Mouse (Mus musculus) neural tube, embryonic 14.5 days (tissue): ENCODE data around the gene Lrmda. TPM values are rescaled to one million over a fixed set of nuclear protein-coding genes. Genes with fewer than 3 reads are reported as not detected.
A peak's percentile ranks its signal among the peaks of the same experiment; 100 is the strongest.

Experiments
- ATAC-seq: fragments of 200-750 bp; cut with Nextera tagmentation; 2 replicates; pipeline ENCODE4 v1.8.0; 2017; ENCODE audit warnings: low read depth, mild to moderate bottlenecking, moderate TSS enrichment, moderate library complexity
- H3K27ac ChIP-seq: fragments of 300-500 bp; sonication (generic); 2 replicates; pipeline ENCODE4 v1.5.1; 2014; ENCODE audit warnings: low read depth, mild to moderate bottlenecking, control low read depth, low read length, moderate library complexity, mixed read lengths
- H3K27me3 ChIP-seq: fragments of 300-500 bp; sonication (generic); 2 replicates; pipeline ENCODE4 v1.6.1; 2014; ENCODE audit warnings: low read length; ENCODE audit not compliant: control insufficient read depth, insufficient read depth
- H3K36me3 ChIP-seq: fragments of 300-500 bp; sonication (generic); 2 replicates; pipeline ENCODE4 v1.6.1; 2014; ENCODE audit warnings: low read length, mixed read lengths; ENCODE audit not compliant: control insufficient read depth, insufficient read depth
- H3K4me1 ChIP-seq: fragments of 300-500 bp; sonication (generic); 2 replicates; pipeline ENCODE4 v1.6.1; 2014; ENCODE audit warnings: low read length; ENCODE audit not compliant: control insufficient read depth, insufficient read depth
- H3K4me2 ChIP-seq: fragments of 300-500 bp; sonication (generic); 2 replicates; pipeline ENCODE4 v1.6.1; 2014; ENCODE audit warnings: mild to moderate bottlenecking, low read depth, low read length, control low read depth
- H3K4me3 ChIP-seq: fragments of 300-500 bp; sonication (generic); 2 replicates; pipeline ENCODE4 v1.5.1; 2014; ENCODE audit warnings: low read depth, low read length, control low read depth, mixed read lengths
- H3K9ac ChIP-seq: fragments of 300-500 bp; sonication (generic); replicated peaks from 2 replicates; pipeline ENCODE4 v1.6.1; 2014; ENCODE audit warnings: low read depth, mild to moderate bottlenecking, control low read depth, low read length, mixed read lengths
- H3K9me3 ChIP-seq: fragments of 300-500 bp; sonication (generic); 2 replicates; pipeline ENCODE4 v1.6.1; 2016; ENCODE audit warnings: low read length; ENCODE audit not compliant: control insufficient read depth
- WGBS: fragments of 180-500 bp; shearing (Covaris S2); extraction: QIAGEN DNeasy Blood & Tissue Kit; methylation state at CpG from one replicate; pipeline ENCODE4 v1.1.7; 2014; 5-methylcytosine and 5-hydroxymethylcytosine counted together
- polyA plus RNA-seq: library from polyadenylated mRNA; unstranded; fragments of >200 nt; fragmentation: Nextera tagmentation; extraction: Ambion mirVana; gene quantifications from 2 replicates; pipeline ENCODE4 v1.2.1, GENCODE M21; 2014

The Lrmda gene
- polyA plus RNA-seq, 1 experiment from 2014 or later = 0.35 TPM

- Histone ChIP-seq H3K4me2 (no peak overlapping the region), H3K27ac (no peak overlapping the region), H3K9me3 (no peaks in the 10 kb centered on the region; the same call in 1 of the 2 replicates), H3K9ac (no peak overlapping the region), H3K4me1 (peaks cover 24% of the 10 kb centered on the region), H3K27me3 (no peaks in the 10 kb centered on the region), H3K36me3 (no peaks in the 10 kb centered on the region), H3K4me3 (no peak overlapping the region)
- 29% methylated on average over 8 of the region's 8 CpGs for WGBS
- peak; percentile 54; the same call in 1 of the 2 replicates for ATAC-seq
Measured at GRCm38 (mm10) chr14:22093124-22093523, 73.6 kb downstream of the Lrmda start.

- Histone ChIP-seq H3K27ac (no peak overlapping the region), H3K4me2 (no peak overlapping the region), H3K4me1 (no peaks in the 10 kb centered on the region), H3K9ac (no peak overlapping the region), H3K27me3 (no peaks in the 10 kb centered on the region), H3K9me3 (no peaks in the 10 kb centered on the region), H3K36me3 (no peaks in the 10 kb centered on the region), H3K4me3 (no peak overlapping the region)
- ATAC-seq = no peak
- 94% methylated on average over 14 of the region's 14 CpGs for WGBS
Measured at GRCm38 (mm10) chr14:22101961-22102805, 82.7 kb downstream of the Lrmda start.

- Histone ChIP-seq H3K9ac (no peak overlapping the region), H3K4me2 (no peak overlapping the region), H3K27me3 (no peaks in the 10 kb centered on the region), H3K4me1 (no peaks in the 10 kb centered on the region), H3K36me3 (no peaks in the 10 kb centered on the region), H3K4me3 (no peak overlapping the region), H3K9me3 (no peaks in the 10 kb centered on the region), H3K27ac (no peak overlapping the region)
- ATAC-seq = no peak
- WGBS = 34% methylated on average over 4 of the region's 4 CpGs
Measured at GRCm38 (mm10) chr14:22105855-22106254, 86.3 kb downstream of the Lrmda start.

- no peak overlapping the region for H3K4me2 ChIP-seq
- H3K4me1 ChIP-seq = no peaks in the 10 kb centered on the region
- no peak overlapping the region for H3K4me3 ChIP-seq
- no peak for ATAC-seq
- no peaks in the 10 kb centered on the region for H3K9me3 ChIP-seq
- no peak overlapping the region for H3K27ac ChIP-seq
- H3K9ac ChIP-seq = no peak overlapping the region
- no peaks in the 10 kb centered on the region for H3K27me3 ChIP-seq
- H3K36me3 ChIP-seq = no peaks in the 10 kb centered on the region
- 81% methylated on average over 3 of the region's 3 CpGs for WGBS
Measured at GRCm38 (mm10) chr14:22106777-22107176, 87.3 kb downstream of the Lrmda start.

- Histone ChIP-seq H3K27me3 (no peaks in the 10 kb centered on the region), H3K4me3 (no peak overlapping the region), H3K9me3 (no peaks in the 10 kb centered on the region), H3K27ac (no peak overlapping the region), H3K36me3 (no peaks in the 10 kb centered on the region), H3K4me1 (no peaks in the 10 kb centered on the region), H3K4me2 (no peak overlapping the region), H3K9ac (no peak overlapping the region)
- WGBS = 85% methylated on average over 4 of the region's 4 CpGs
- no peak for ATAC-seq
Measured at GRCm38 (mm10) chr14:22109423-22109822, 89.9 kb downstream of the Lrmda start.

- WGBS = 23% methylated on average over 8 of the region's 8 CpGs
Measured at GRCm38 (mm10) chr14:22113463-22114361, 94.2 kb downstream of the Lrmda start.

GRCm38 (mm10) chr14:22114651-22115351 lies 95.3 kb downstream of the Lrmda start:
- Histone ChIP-seq H3K4me3 (no peak overlapping the region), H3K36me3 (no peaks in the 10 kb centered on the region), H3K4me2 (no peak overlapping the region), H3K9me3 (no peaks in the 10 kb centered on the region), H3K27ac (no peak overlapping the region), H3K27me3 (no peaks in the 10 kb centered on the region), H3K4me1 (peaks cover 4% of the 10 kb centered on the region; the same call in 1 of the 2 replicates), H3K9ac (no peak overlapping the region)
- no peak for ATAC-seq
- WGBS = 16% methylated on average over 18 of the region's 18 CpGs

More at GRCm38 (mm10) chr14:22113463-22114361, 94.2 kb downstream of the Lrmda start:
- H3K4me1 ChIP-seq = peaks cover 4% of the 10 kb centered on the region; the same call in 1 of the 2 replicates
- no peak for ATAC-seq
- no peaks in the 10 kb centered on the region for H3K27me3 ChIP-seq
- H3K36me3 ChIP-seq = no peaks in the 10 kb centered on the region
- no peak overlapping the region for H3K27ac ChIP-seq
- no peaks in the 10 kb centered on the region for H3K9me3 ChIP-seq
- no peak overlapping the region for H3K4me3 ChIP-seq
- H3K4me2 ChIP-seq = no peak overlapping the region
- no peak overlapping the region for H3K9ac ChIP-seq

- Histone ChIP-seq H3K4me3 (no peak overlapping the region), H3K9ac (no peak overlapping the region), H3K4me1 (peaks cover 4% of the 10 kb centered on the region; the same call in 1 of the 2 replicates), H3K9me3 (no peaks in the 10 kb centered on the region), H3K4me2 (no peak overlapping the region), H3K36me3 (no peaks in the 10 kb centered on the region), H3K27me3 (no peaks in the 10 kb centered on the region), H3K27ac (no peak overlapping the region)
- WGBS = 83% methylated on average over 6 of the region's 6 CpGs
- ATAC-seq = no peak
Measured at GRCm38 (mm10) chr14:22118096-22118495, 98.6 kb downstream of the Lrmda start.
